Mouse (Mus musculus) forebrain, embryonic 10.5 days (tissue): Measurements from ENCODE around the gene Krtap28-13. TPM values are rescaled to one million over a fixed set of nuclear protein-coding genes. Genes with fewer than 3 reads are reported as not detected.

ENCODE experiments used
- DNase-seq: peaks from one replicate; pipeline ENCODE4 v3.0.0-alpha.2; 2017; ENCODE audit warnings: low spot score; ENCODE audit errors: extremely low spot score
- H3K27ac ChIP-seq: fragments of 300-500 bp; sonication (generic); 2 replicates; pipeline ENCODE4 v1.5.1; 2016; ENCODE audit warnings: mild to moderate bottlenecking
- H3K27me3 ChIP-seq: fragments of 300-500 bp; sonication (generic); 2 replicates; pipeline ENCODE4 v1.6.1; 2016; ENCODE audit warnings: mild to moderate bottlenecking; ENCODE audit not compliant: poor library complexity, severe bottlenecking
- H3K36me3 ChIP-seq: fragments of 300-500 bp; sonication (generic); replicated peaks from 2 replicates; pipeline ENCODE4 v1.6.1; 2016; ENCODE audit warnings: mild to moderate bottlenecking, moderate library complexity
- H3K4me1 ChIP-seq: fragments of 300-500 bp; sonication (generic); 2 replicates; pipeline ENCODE4 v1.6.1; 2016
- H3K4me3 ChIP-seq: fragments of 300-500 bp; sonication (generic); 2 replicates; pipeline ENCODE4 v1.5.1; 2016; ENCODE audit warnings: mild to moderate bottlenecking, moderate library complexity
- H3K9me3 ChIP-seq: fragments of 300-500 bp; sonication (generic); 2 replicates; pipeline ENCODE4 v1.6.1; 2016; ENCODE audit warnings: mild to moderate bottlenecking, moderate library complexity
- WGBS: fragments of 180-500 bp; shearing (Covaris S2); methylation state at CpG from one replicate; pipeline ENCODE4 v1.1.7; 2016; 5-methylcytosine and 5-hydroxymethylcytosine counted together
- polyA plus RNA-seq: library from polyadenylated mRNA; unstranded; fragments of >200 nt; fragmentation: Nextera tagmentation; extraction: Ambion mirVana; gene quantifications from 2 replicates; pipeline ENCODE4 v1.2.1, GENCODE M21; 2016

Gene Krtap28-13
- polyA plus RNA-seq, 1 experiment from 2014 or later, result not detected

GRCm38 (mm10) chr1:83101891-83102290 lies 41.2 kb downstream of the Krtap28-13 start:
- no peaks in the 10 kb centered on the region for H3K27me3 ChIP-seq
- no peak for DNase-seq
- no peaks in the 10 kb centered on the region for H3K9me3 ChIP-seq
- H3K27ac ChIP-seq, result no peak overlapping the region
- no peaks in the 10 kb centered on the region for H3K36me3 ChIP-seq
- H3K4me1 ChIP-seq, result peaks cover 4% of the 10 kb centered on the region; the same call in 1 of the 2 replicates
- H3K4me3 ChIP-seq, result no peak overlapping the region
- 74% methylated on average over 3 of the region's 3 CpGs for WGBS

DNA sequence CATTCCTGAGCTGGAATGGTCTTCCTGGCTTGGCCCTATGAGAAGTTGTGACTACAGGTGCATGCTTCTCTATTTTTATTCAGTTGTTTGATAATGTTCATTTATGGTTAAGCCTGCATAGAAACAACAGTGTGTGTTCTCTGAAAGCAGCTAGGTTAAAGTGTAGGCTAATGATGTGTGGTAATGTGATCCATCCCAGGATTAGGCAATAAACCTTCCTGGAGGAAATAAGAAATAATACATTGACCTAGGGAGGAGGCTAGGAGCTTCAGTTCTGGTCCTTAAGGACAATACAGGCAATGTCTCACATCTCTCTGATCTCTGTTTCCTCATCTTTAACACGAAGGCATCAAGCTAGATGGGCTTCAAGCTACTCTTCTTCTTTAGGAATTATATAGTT lies 44.7 kb downstream of the Krtap28-13 start:
- WGBS, result 72% methylated on average over 1 of the region's 1 CpGs
- no peak overlapping the region for H3K4me3 ChIP-seq
- DNase-seq, result no peak
- H3K27me3 ChIP-seq, result no peaks in the 10 kb centered on the region
- 0 out of 2 replicates have a peak, but pooled peaks cover 4% of the 10 kb centered on the region for H3K4me1 ChIP-seq
- H3K9me3 ChIP-seq, result no peaks in the 10 kb centered on the region
- H3K36me3 ChIP-seq, result no peaks in the 10 kb centered on the region
- H3K27ac ChIP-seq, result no peak overlapping the region

- no peaks in the 10 kb centered on the region for H3K36me3 ChIP-seq
- H3K9me3 ChIP-seq, result no peaks in the 10 kb centered on the region
- no peak overlapping the region for H3K4me3 ChIP-seq
- H3K27ac ChIP-seq, result no peak overlapping the region
- DNase-seq, result no peak
- H3K4me1 ChIP-seq, result no peaks in the 10 kb centered on the region
- WGBS, result 82% methylated on average over 5 of the region's 5 CpGs
- no peaks in the 10 kb centered on the region for H3K27me3 ChIP-seq
Observed at GRCm38 (mm10) chr1:83107410-83107978, 46.8 kb downstream of the Krtap28-13 start.

GRCm38 (mm10) chr1:83110992-83111391 lies 50.3 kb downstream of the Krtap28-13 start:
- Histone ChIP-seq H3K4me1 (no peaks in the 10 kb centered on the region), H3K9me3 (no peaks in the 10 kb centered on the region), H3K27me3 (no peaks in the 10 kb centered on the region), H3K27ac (no peak overlapping the region), H3K36me3 (no peaks in the 10 kb centered on the region), H3K4me3 (no peak overlapping the region)
- DNase-seq, result no peak

Other genes with a start within 250 kb of the Krtap28-13 start
- 30.2 and 32.9 TPM in 2 replicates for gene Agfg1, start 221.4 kb upstream of the Krtap28-13 start, polyA plus RNA-seq
- gene A030005L19Rik, start 147.6 kb upstream of the Krtap28-13 start, polyA plus RNA-seq, result not detected in 2 replicates
- gene A030014E15Rik, start 136.0 kb upstream of the Krtap28-13 start, polyA plus RNA-seq, result not detected in 2 replicates
- not detected in 2 replicates for gene Gm6217, start 129.5 kb upstream of the Krtap28-13 start, polyA plus RNA-seq
- gene A030003K21Rik, start 117.5 kb upstream of the Krtap28-13 start, polyA plus RNA-seq, result not detected in 2 replicates
- gene Gm7544, start 104.9 kb upstream of the Krtap28-13 start, polyA plus RNA-seq, result not detected in 2 replicates
- not detected in 2 replicates for gene Gm47955, start 100.6 kb upstream of the Krtap28-13 start, polyA plus RNA-seq
- not detected in 2 replicates for gene Gm47959, start 60.4 kb upstream of the Krtap28-13 start, polyA plus RNA-seq
- 0.18 and 0.52 TPM in 2 replicates for gene Slc19a3, start 22.5 kb upstream of the Krtap28-13 start, polyA plus RNA-seq
- gene Krtap28-10, start 18.4 kb upstream of the Krtap28-13 start, polyA plus RNA-seq, result not detected in 2 replicates
- gene Gm47969, start 16.0 kb upstream of the Krtap28-13 start, polyA plus RNA-seq, result not detected in 2 replicates
- not detected in 2 replicates for gene A030005K14Rik, start 1.6 kb upstream of the Krtap28-13 start, polyA plus RNA-seq
- gene Ccl20, start 55.8 kb downstream of the Krtap28-13 start, polyA plus RNA-seq, result not detected in 2 replicates
- gene Daw1, start 98.8 kb downstream of the Krtap28-13 start, polyA plus RNA-seq, result 0.15 and 0.25 TPM in 2 replicates